Mouse (Mus musculus): ENCODE data around the gene Fgf12. TPM values are rescaled to one million over a fixed set of nuclear protein-coding genes. Genes with fewer than 3 reads are reported as not detected.

The Fgf12 gene
- 0.23 TPM for polyA plus RNA-seq (2017; shearing (Covaris generic))

GRCm38 (mm10) chr16:28752638-28753118, at the start of gene Fgf12:
Gene Fgf12 (minus strand): TSS chr16:28753068.

Other genes with a start within 250 kb of the Fgf12 start
- gene Mb21d2, start 176.6 kb upstream of the Fgf12 start, polyA plus RNA-seq (2017; shearing (Covaris generic)): not detected